Mouse (Mus musculus): ENCODE results near the gene Cmc2.

Cmc2 gene

DNA sequence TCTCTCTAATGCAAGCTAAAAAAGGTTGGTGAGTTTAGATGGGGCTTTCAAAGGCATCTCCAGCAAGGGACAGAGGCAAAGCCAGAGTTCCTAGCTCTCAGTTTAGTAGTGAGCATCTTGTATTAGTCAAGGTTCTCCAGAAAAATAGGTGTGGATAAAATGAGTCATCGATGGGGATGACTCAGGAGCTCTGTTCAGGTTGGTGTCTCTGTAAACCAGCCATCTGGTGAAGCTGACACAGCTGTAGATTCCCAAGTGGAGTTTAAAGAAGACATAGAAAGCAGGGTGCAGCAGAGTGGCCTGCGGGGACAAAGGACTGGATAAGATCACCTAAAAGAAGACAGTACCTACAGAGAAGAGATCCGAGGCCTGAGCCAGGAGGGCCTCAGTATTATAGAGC, 73.2 kb downstream of the Cmc2 start:
- CTCF ChIA-PET, result no interaction called here

DNA sequence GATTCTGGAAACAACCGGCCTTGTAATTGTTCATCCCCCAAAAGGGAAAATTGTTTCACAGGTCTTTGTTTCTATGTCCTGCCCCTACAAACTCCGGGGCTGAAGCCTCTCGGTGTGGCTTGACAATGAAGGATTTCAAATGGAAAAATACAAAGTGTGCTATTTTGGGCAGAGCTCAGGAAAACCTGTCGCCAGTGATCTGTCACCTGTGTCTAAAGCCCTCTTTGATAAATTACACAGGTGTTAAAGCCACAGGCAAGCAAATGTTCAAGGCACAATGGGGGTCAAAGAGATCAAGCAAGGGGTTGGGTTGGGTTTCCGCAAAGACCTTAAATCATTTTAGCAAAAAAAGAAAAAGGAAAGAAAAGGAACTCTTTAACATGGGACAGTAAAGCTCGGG, 78.6 kb downstream of the Cmc2 start:
- CTCF ChIA-PET, result no interaction called here
